Mouse (Mus musculus) neural tube, embryonic 14.5 days (tissue): ENCODE results near the gene Cct4. TPM values are rescaled to one million over a fixed set of nuclear protein-coding genes. Genes with fewer than 3 reads are reported as not detected.

ENCODE experiments used
- ATAC-seq: fragments of 200-750 bp; cut with Nextera tagmentation; 2 replicates; pipeline ENCODE4 v1.8.0; 2017; ENCODE audit warnings: low read depth, mild to moderate bottlenecking, moderate TSS enrichment, moderate library complexity
- H3K27ac ChIP-seq: fragments of 300-500 bp; sonication (generic); 2 replicates; pipeline ENCODE4 v1.5.1; 2014; ENCODE audit warnings: low read depth, mild to moderate bottlenecking, control low read depth, low read length, moderate library complexity, mixed read lengths
- H3K27me3 ChIP-seq: fragments of 300-500 bp; sonication (generic); 2 replicates; pipeline ENCODE4 v1.6.1; 2014; ENCODE audit warnings: low read length; ENCODE audit not compliant: control insufficient read depth, insufficient read depth
- H3K36me3 ChIP-seq: fragments of 300-500 bp; sonication (generic); 2 replicates; pipeline ENCODE4 v1.6.1; 2014; ENCODE audit warnings: low read length, mixed read lengths; ENCODE audit not compliant: control insufficient read depth, insufficient read depth
- H3K4me1 ChIP-seq: fragments of 300-500 bp; sonication (generic); 2 replicates; pipeline ENCODE4 v1.6.1; 2014; ENCODE audit warnings: low read length; ENCODE audit not compliant: control insufficient read depth, insufficient read depth
- H3K4me2 ChIP-seq: fragments of 300-500 bp; sonication (generic); 2 replicates; pipeline ENCODE4 v1.6.1; 2014; ENCODE audit warnings: mild to moderate bottlenecking, low read depth, low read length, control low read depth
- H3K4me3 ChIP-seq: fragments of 300-500 bp; sonication (generic); 2 replicates; pipeline ENCODE4 v1.5.1; 2014; ENCODE audit warnings: low read depth, low read length, control low read depth, mixed read lengths
- H3K9ac ChIP-seq: fragments of 300-500 bp; sonication (generic); replicated peaks from 2 replicates; pipeline ENCODE4 v1.6.1; 2014; ENCODE audit warnings: low read depth, mild to moderate bottlenecking, control low read depth, low read length, mixed read lengths
- H3K9me3 ChIP-seq: fragments of 300-500 bp; sonication (generic); 2 replicates; pipeline ENCODE4 v1.6.1; 2016; ENCODE audit warnings: low read length; ENCODE audit not compliant: control insufficient read depth
- WGBS: fragments of 180-500 bp; shearing (Covaris S2); extraction: QIAGEN DNeasy Blood & Tissue Kit; methylation state at CpG from one replicate; pipeline ENCODE4 v1.1.7; 2014; 5-methylcytosine and 5-hydroxymethylcytosine counted together
- polyA plus RNA-seq: library from polyadenylated mRNA; unstranded; fragments of >200 nt; fragmentation: Nextera tagmentation; extraction: Ambion mirVana; gene quantifications from 2 replicates; pipeline ENCODE4 v1.2.1, GENCODE M21; 2014

Gene Cct4
- polyA plus RNA-seq, 1 experiment from 2014 or later: 291 TPM

GRCm38 (mm10) chr11:22994271-22994670 is 4.0 kb downstream of the Cct4 start:
- Histone ChIP-seq H3K4me3 (no peak overlapping the region), H3K9ac (no peak overlapping the region), H3K9me3 (no peaks in the 10 kb centered on the region), H3K36me3 (peaks cover 44% of the 10 kb centered on the region), H3K27me3 (peaks cover 3% of the 10 kb centered on the region; the same call in 1 of the 2 replicates), H3K4me2 (no peak overlapping the region), H3K27ac (no peak overlapping the region), H3K4me1 (peaks cover 11% of the 10 kb centered on the region)
- 94% methylated on average over 2 of the region's 2 CpGs for WGBS
- no peak for ATAC-seq

GRCm38 (mm10) chr11:22995461-22995860 is 5.1 kb downstream of the Cct4 start:
- H3K27ac ChIP-seq: no peak overlapping the region
- H3K4me2 ChIP-seq: no peak overlapping the region
- H3K36me3 ChIP-seq: peaks cover 56% of the 10 kb centered on the region
- peaks cover 11% of the 10 kb centered on the region for H3K4me1 ChIP-seq
- no peak overlapping the region for H3K4me3 ChIP-seq
- H3K9ac ChIP-seq: no peak overlapping the region
- 92% methylated on average over 4 of the region's 4 CpGs for WGBS
- peaks cover 3% of the 10 kb centered on the region; the same call in 1 of the 2 replicates for H3K27me3 ChIP-seq
- H3K9me3 ChIP-seq: no peaks in the 10 kb centered on the region
- no peak for ATAC-seq

- 91% methylated on average over 1 of the region's 1 CpGs for WGBS
- no peak for ATAC-seq
- no peak overlapping the region for H3K27ac ChIP-seq
Measured at GRCm38 (mm10) chr11:22998308-22998707, 8.0 kb downstream of the Cct4 start.

GRCm38 (mm10) chr11:23005276-23005675 is 15.0 kb downstream of the Cct4 start:
- no peak overlapping the region for H3K9ac ChIP-seq
- WGBS: 90% methylated on average over 1 of the region's 1 CpGs

More at GRCm38 (mm10) chr11:22998308-22998707, 8.0 kb downstream of the Cct4 start:
- Histone ChIP-seq H3K9ac (no peak overlapping the region), H3K4me2 (no peak overlapping the region), H3K4me1 (no peaks in the 10 kb centered on the region), H3K9me3 (no peaks in the 10 kb centered on the region), H3K27me3 (no peaks in the 10 kb centered on the region), H3K4me3 (no peak overlapping the region), H3K36me3 (peaks cover 78% of the 10 kb centered on the region)

GRCm38 (mm10) chr11:23007166-23007480 is 16.8 kb downstream of the Cct4 start:
- Histone ChIP-seq H3K27me3 (no peaks in the 10 kb centered on the region), H3K9ac (peak overlapping the region; percentile 37; the same call in 1 of the 2 replicates), H3K4me2 (peak overlapping the region; percentile 71), H3K27ac (peak overlapping the region; percentile 94), H3K4me1 (no peaks in the 10 kb centered on the region; the same call in 1 of the 2 replicates), H3K9me3 (no peaks in the 10 kb centered on the region), H3K36me3 (peaks cover 17% of the 10 kb centered on the region), H3K4me3 (peak overlapping the region; percentile 56)
- 3% methylated on average over 6 of the region's 6 CpGs for WGBS
- peak; percentile 55 for ATAC-seq

More at GRCm38 (mm10) chr11:23005276-23005675, 15.0 kb downstream of the Cct4 start:
- Histone ChIP-seq H3K27me3 (no peaks in the 10 kb centered on the region), H3K36me3 (peaks cover 31% of the 10 kb centered on the region), H3K9me3 (no peaks in the 10 kb centered on the region), H3K4me2 (no peak overlapping the region), H3K27ac (no peak overlapping the region), H3K4me1 (no peaks in the 10 kb centered on the region; the same call in 1 of the 2 replicates), H3K4me3 (no peak overlapping the region)
- ATAC-seq: no peak

- peak within 1 kb of the TSS; percentile 74 for H3K9ac ChIP-seq
- peaks cover 12% of the 10 kb centered on the region for H3K36me3 ChIP-seq
- peak; percentile 95 for ATAC-seq
- no peaks in the 10 kb centered on the region for H3K9me3 ChIP-seq
- H3K4me2 ChIP-seq: peak within 1 kb of the TSS; percentile 71
- H3K4me3 ChIP-seq: peak within 1 kb of the TSS; percentile 56
- no peaks in the 10 kb centered on the region for H3K27me3 ChIP-seq
- H3K4me1 ChIP-seq: no peaks in the 10 kb centered on the region; the same call in 1 of the 2 replicates
- H3K27ac ChIP-seq: peak within 1 kb of the TSS; percentile 94
- WGBS: under 1% methylated on average over 22 of the region's 22 CpGs
Measured at GRCm38 (mm10) chr11:23007481-23008180, 17.3 kb downstream of the Cct4 start, which contains the start of gene Fam161a. TSS of gene Fam161a (plus strand) at chr11:23007531.

DNA sequence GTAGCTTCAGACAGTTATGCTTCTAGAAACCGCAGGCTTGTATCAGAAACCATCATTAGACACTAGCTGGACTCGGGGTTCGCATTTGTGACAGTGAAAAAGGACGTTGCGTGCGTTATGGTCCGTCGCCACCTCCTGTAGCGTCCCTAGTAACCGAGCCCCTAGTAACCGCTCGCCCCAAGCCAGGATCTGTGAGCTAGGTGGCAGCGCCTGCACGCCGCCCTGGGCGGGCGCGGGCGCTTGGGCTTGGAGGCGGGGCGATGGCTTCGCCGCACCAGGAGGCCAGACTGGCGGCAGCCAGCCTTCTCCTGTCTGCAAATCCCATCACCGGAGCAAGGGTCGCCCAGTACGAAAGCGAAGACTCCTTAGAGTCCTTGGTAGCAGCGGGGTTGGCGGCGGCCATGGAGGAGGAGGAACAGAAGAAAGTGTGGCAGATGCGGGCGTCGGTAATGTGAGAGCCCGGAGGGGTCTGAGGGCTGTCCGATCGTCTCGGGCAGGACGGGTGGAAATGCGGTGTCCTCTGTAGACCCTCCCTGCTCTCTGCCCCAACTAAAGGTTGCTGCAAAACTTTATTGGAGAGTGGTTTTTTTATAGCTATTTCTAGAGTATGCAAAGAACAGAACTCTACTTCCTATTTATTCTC is 18.0 kb downstream of the Cct4 start:
- H3K4me1 ChIP-seq: no peaks in the 10 kb centered on the region; the same call in 1 of the 2 replicates
- H3K9me3 ChIP-seq: no peaks in the 10 kb centered on the region
- peak overlapping the region; percentile 56 for H3K4me3 ChIP-seq
- H3K4me2 ChIP-seq: peak overlapping the region; percentile 71
- peaks cover 7% of the 10 kb centered on the region for H3K36me3 ChIP-seq
- WGBS: under 1% methylated on average over 40 of the region's 40 CpGs
- peak overlapping the region; percentile 74 for H3K9ac ChIP-seq
- peak; percentile 97 for ATAC-seq
- H3K27ac ChIP-seq: peak overlapping the region; percentile 94
- H3K27me3 ChIP-seq: no peaks in the 10 kb centered on the region

DNA sequence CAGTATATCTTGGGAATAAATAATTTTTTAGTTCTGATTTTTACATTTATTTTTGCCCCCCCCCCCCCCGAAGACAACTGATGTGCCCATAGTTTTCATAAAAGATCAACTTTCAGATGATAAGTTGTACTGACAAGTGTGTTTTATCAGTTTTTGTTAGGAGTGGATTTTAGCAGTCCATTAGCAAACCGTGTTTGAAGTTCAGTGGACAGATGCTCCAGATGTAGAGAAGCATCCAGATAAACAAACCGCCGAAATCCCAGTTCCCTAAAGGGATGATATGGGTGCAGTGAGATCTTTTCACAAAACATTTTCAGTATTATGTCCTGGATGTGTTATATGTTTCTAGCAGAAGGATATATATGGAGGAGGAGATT is 18.5 kb downstream of the Cct4 start:
- H3K9me3 ChIP-seq: no peaks in the 10 kb centered on the region
- 37% methylated on average over 4 of the region's 4 CpGs for WGBS
- H3K36me3 ChIP-seq: peaks cover 7% of the 10 kb centered on the region
- H3K27me3 ChIP-seq: no peaks in the 10 kb centered on the region
- H3K4me2 ChIP-seq: peak overlapping the region; percentile 71
- H3K4me3 ChIP-seq: peak overlapping the region; percentile 56
- no peaks in the 10 kb centered on the region; the same call in 1 of the 2 replicates for H3K4me1 ChIP-seq
- no peak for ATAC-seq
- H3K9ac ChIP-seq: peak overlapping the region; percentile 74; the same call in 1 of the 2 replicates
- H3K27ac ChIP-seq: no peak overlapping the region; the same call in 1 of the 2 replicates

DNA sequence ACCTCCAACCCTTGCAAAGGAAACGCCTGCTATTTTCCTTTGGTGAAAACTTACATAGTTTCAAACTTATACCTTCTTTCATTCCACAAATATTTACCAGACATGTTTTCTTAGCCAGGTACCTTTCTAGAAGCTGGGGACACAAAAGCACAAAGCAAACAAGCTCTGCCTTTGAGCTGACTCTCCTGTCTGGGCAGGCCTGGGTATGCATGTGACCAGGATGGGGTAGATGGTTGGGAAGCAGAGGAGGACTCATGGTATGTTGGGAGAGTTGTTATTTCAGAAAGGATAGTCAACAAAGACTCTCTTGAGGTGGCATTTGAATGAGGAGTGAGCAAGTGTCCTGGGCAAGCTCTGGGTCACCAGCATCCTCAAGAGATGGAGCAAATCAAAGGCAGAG is 22.8 kb downstream of the Cct4 start:
- Histone ChIP-seq H3K4me2 (no peak overlapping the region), H3K9me3 (no peaks in the 10 kb centered on the region), H3K9ac (no peak overlapping the region), H3K4me1 (no peaks in the 10 kb centered on the region; the same call in 1 of the 2 replicates), H3K27ac (no peak overlapping the region), H3K36me3 (no peaks in the 10 kb centered on the region), H3K27me3 (no peaks in the 10 kb centered on the region), H3K4me3 (no peak overlapping the region)
- 91% methylated on average over 1 of the region's 1 CpGs for WGBS
- ATAC-seq: no peak
